Mouse (Mus musculus) heart, postnatal 0 days (tissue): ENCODE data around the gene Pik3ap1. TPM values are rescaled to one million over a fixed set of nuclear protein-coding genes. Genes with fewer than 3 reads are reported as not detected.

Source experiments
- ATAC-seq: fragments of 200-750 bp; cut with Nextera tagmentation; 2 replicates; pipeline ENCODE4 v1.8.0; 2017; ENCODE audit warnings: low read depth, moderate number of reproducible peaks, moderate library complexity; ENCODE audit not compliant: insufficient read depth
- DNase-seq: peaks from one replicate; pipeline ENCODE4 v3.0.0-alpha.2; 2016; ENCODE audit warnings: low spot score
- H3K27ac ChIP-seq: fragments of 300-500 bp; sonication (generic); 2 replicates; pipeline ENCODE4 v1.5.1; 2014; ENCODE audit warnings: low read depth, mild to moderate bottlenecking
- H3K27me3 ChIP-seq: fragments of 300-500 bp; sonication (generic); 2 replicates; pipeline ENCODE4 v1.6.1; 2014; ENCODE audit warnings: low read length, mixed read lengths; ENCODE audit not compliant: control insufficient read depth, insufficient read depth
- H3K36me3 ChIP-seq: fragments of 300-500 bp; sonication (generic); replicated peaks from 2 replicates; pipeline ENCODE4 v1.6.1; 2014; ENCODE audit warnings: low read length, mixed read lengths; ENCODE audit not compliant: control insufficient read depth, insufficient read depth
- H3K4me1 ChIP-seq: fragments of 300-500 bp; sonication (generic); 2 replicates; pipeline ENCODE4 v1.6.1; 2014; ENCODE audit warnings: antibody characterized with exemption; ENCODE audit not compliant: control insufficient read depth, insufficient read depth
- H3K4me2 ChIP-seq: fragments of 300-500 bp; sonication (generic); 2 replicates; pipeline ENCODE4 v1.6.1; 2014; ENCODE audit warnings: low read depth, mild to moderate bottlenecking, low read length, moderate library complexity
- H3K4me3 ChIP-seq: fragments of 300-500 bp; sonication (generic); 2 replicates; pipeline ENCODE4 v1.5.1; 2014; ENCODE audit warnings: low read depth, low read length
- H3K9ac ChIP-seq: fragments of 300-500 bp; sonication (generic); replicated peaks from 2 replicates; pipeline ENCODE4 v1.6.1; 2014; ENCODE audit warnings: low read depth, low read length, mixed read lengths
- H3K9me3 ChIP-seq: fragments of 300-500 bp; sonication (generic); replicated peaks from 2 replicates; pipeline ENCODE4 v1.6.1; 2016; ENCODE audit warnings: low read length; ENCODE audit not compliant: control insufficient read depth
- CTCF ChIP-seq: IDR thresholded peaks from 2 replicates; pipeline ENCODE4 v1.5.1; 2016; ENCODE audit warnings: antibody characterized with exemption, control low read depth, low read depth
- EP300 ChIP-seq: IDR thresholded peaks from 2 replicates; pipeline ENCODE4 v1.6.1; 2016; ENCODE audit warnings: antibody characterized with exemption, low read depth
- WGBS: fragments of 180-500 bp; shearing (Covaris S2); extraction: QIAGEN DNeasy Blood & Tissue Kit; methylation state at CpG from one replicate; pipeline ENCODE4 v1.1.7; 2014; 5-methylcytosine and 5-hydroxymethylcytosine counted together
- polyA plus RNA-seq: library from polyadenylated mRNA; unstranded; fragments of >200 nt; fragmentation: Nextera tagmentation; extraction: Ambion mirVana; gene quantifications from 2 replicates; pipeline ENCODE4 v1.2.1, GENCODE M21; 2015
- total RNA-seq: library from RNA; depleted of rRNA; stranded (reverse); fragments of >200 nt; gene quantifications from 2 replicates; pipeline ENCODE4 v1.2.3, GENCODE M21; 2014; ENCODE audit warnings: low replicate concordance

Pik3ap1 gene
- total and polyA plus RNA-seq, 2 experiments from 2014 or later, result 0.93 to 1.5 TPM

- Histone ChIP-seq H3K4me1 (peaks cover 14% of the 10 kb centered on the region), H3K9ac (no peak overlapping the region), H3K9me3 (no peaks in the 10 kb centered on the region), H3K27me3 (no peaks in the 10 kb centered on the region), H3K27ac (no peak overlapping the region), H3K4me3 (no peak overlapping the region), H3K4me2 (no peak overlapping the region), H3K36me3 (no peaks in the 10 kb centered on the region)
- TF ChIP-seq EP300, result no peak
- no peak for TF ChIP-seq CTCF
- WGBS, result 50% methylated on average over 8 of the region's 8 CpGs
- ATAC-seq (no peak), DNase-seq (no peak)
Observed at GRCm38 (mm10) chr19:41266251-41266901, 118.5 kb downstream of the Pik3ap1 start.

GRCm38 (mm10) chr19:41264331-41264799 is 120.5 kb downstream of the Pik3ap1 start:
- Histone ChIP-seq H3K36me3 (no peaks in the 10 kb centered on the region), H3K9me3 (no peaks in the 10 kb centered on the region), H3K4me1 (peaks cover 14% of the 10 kb centered on the region), H3K27me3 (no peaks in the 10 kb centered on the region), H3K4me3 (peak overlapping the region; percentile 82), H3K4me2 (peak overlapping the region; percentile 87), H3K27ac (peak overlapping the region; percentile 94), H3K9ac (peak overlapping the region; percentile 88)
- no peak for TF ChIP-seq CTCF
- TF ChIP-seq EP300, result no peak
- WGBS, result 21% methylated on average over 13 of the region's 13 CpGs
- no peak for ATAC-seq
- DNase-seq, result peak; percentile 17

- ATAC-seq (peak; percentile 92), DNase-seq (peak; percentile 87)
- Histone ChIP-seq H3K4me1 (peaks cover 14% of the 10 kb centered on the region), H3K27me3 (no peaks in the 10 kb centered on the region), H3K9me3 (no peaks in the 10 kb centered on the region), H3K36me3 (no peaks in the 10 kb centered on the region), H3K27ac (peak within 1 kb of the TSS; percentile 94), H3K9ac (peak within 1 kb of the TSS; percentile 88), H3K4me2 (peak within 1 kb of the TSS; percentile 87), H3K4me3 (peak within 1 kb of the TSS; percentile 82)
- TF ChIP-seq EP300, result no peak
- TF ChIP-seq CTCF, result no peak
- WGBS, result under 1% methylated on average over 56 of the region's 98 CpGs
Observed at GRCm38 (mm10) chr19:41263630-41264295, 121.1 kb downstream of the Pik3ap1 start, which contains the start of gene Tm9sf3. TSS of gene Tm9sf3 (minus strand) at chr19:41263997.

- Histone ChIP-seq H3K27me3 (no peaks in the 10 kb centered on the region), H3K9me3 (no peaks in the 10 kb centered on the region), H3K36me3 (no peaks in the 10 kb centered on the region), H3K9ac (peak overlapping the region; percentile 88), H3K4me2 (peak overlapping the region; percentile 87), H3K4me3 (peak overlapping the region; percentile 82), H3K27ac (peak overlapping the region; percentile 94), H3K4me1 (peaks cover 14% of the 10 kb centered on the region)
- TF ChIP-seq EP300, result no peak
- no peak for TF ChIP-seq CTCF
- DNase-seq (peak; percentile 52), ATAC-seq (peak; percentile 87)
- WGBS, result 3% methylated on average over 51 of the region's 51 CpGs
Observed at GRCm38 (mm10) chr19:41262712-41263629, 121.9 kb downstream of the Pik3ap1 start.

GRCm38 (mm10) chr19:41260736-41261135 is 124.2 kb downstream of the Pik3ap1 start:
- no peak overlapping the region for H3K4me3 ChIP-seq
- H3K9ac ChIP-seq, result no peak overlapping the region
- TF ChIP-seq EP300 (no peak), CTCF (no peak)
- H3K27me3 ChIP-seq, result no peaks in the 10 kb centered on the region
- H3K9me3 ChIP-seq, result no peaks in the 10 kb centered on the region
- ATAC-seq (no peak), DNase-seq (no peak)
- H3K4me2 ChIP-seq, result no peak overlapping the region
- 89% methylated on average over 3 of the region's 3 CpGs for WGBS
- no peaks in the 10 kb centered on the region for H3K36me3 ChIP-seq
- H3K4me1 ChIP-seq, result peaks cover 14% of the 10 kb centered on the region
- no peak overlapping the region for H3K27ac ChIP-seq
